Mouse (Mus musculus): ENCODE data around the gene Smoc2. TPM values are rescaled to one million over a fixed set of nuclear protein-coding genes. Genes with fewer than 3 reads are reported as not detected.

Gene Smoc2
- polyA plus RNA-seq, 1 experiment, result 0.19 TPM

- Histone ChIP-seq H3K27ac (ENCODE audit: insufficient read depth, low read depth, low read length) (no peak overlapping the region), H3K4me3 (ENCODE audit: insufficient read depth, low read length) (no peak overlapping the region), H3K4me1 (ENCODE audit: control insufficient read depth, insufficient read depth, low read length) (no peaks in the 10 kb centered on the region)
- TF ChIP-seq CTCF (IDR thresholded peaks at IDR 0.05; ENCODE audit: low read depth, low read length) (no peak), POLR2A (IDR thresholded peaks at IDR 0.05; ENCODE audit: borderline replicate concordance, low read depth, low read length) (no peak)
Observed at GRCm38 (mm10) chr17:14339932-14340557, 60.7 kb downstream of the Smoc2 start.

GRCm38 (mm10) chr17:14340736-14341135 lies 61.4 kb downstream of the Smoc2 start:
- TF ChIP-seq CTCF (IDR thresholded peaks at IDR 0.05; ENCODE audit: low read depth, low read length) (no peak), POLR2A (IDR thresholded peaks at IDR 0.05; ENCODE audit: borderline replicate concordance, low read depth, low read length) (no peak)
- no peak overlapping the region for H3K4me3 ChIP-seq (ENCODE audit: insufficient read depth, low read length)
- H3K27ac ChIP-seq (ENCODE audit: insufficient read depth, low read depth, low read length), result no peak overlapping the region
- no peaks in the 10 kb centered on the region for H3K4me1 ChIP-seq (ENCODE audit: control insufficient read depth, insufficient read depth, low read length)

GRCm38 (mm10) chr17:14342511-14342910 lies 63.2 kb downstream of the Smoc2 start:
- Histone ChIP-seq H3K4me1 (ENCODE audit: control insufficient read depth, insufficient read depth, low read length) (no peaks in the 10 kb centered on the region), H3K4me3 (ENCODE audit: insufficient read depth, low read length) (no peak overlapping the region), H3K27ac (ENCODE audit: insufficient read depth, low read depth, low read length) (no peak overlapping the region)
- TF ChIP-seq CTCF (IDR thresholded peaks at IDR 0.05; ENCODE audit: low read depth, low read length) (no peak), POLR2A (IDR thresholded peaks at IDR 0.05; ENCODE audit: borderline replicate concordance, low read depth, low read length) (no peak)

GRCm38 (mm10) chr17:14343442-14343841 lies 64.1 kb downstream of the Smoc2 start:
- Histone ChIP-seq H3K4me3 (ENCODE audit: insufficient read depth, low read length) (no peak overlapping the region), H3K27ac (ENCODE audit: insufficient read depth, low read depth, low read length) (no peak overlapping the region)

GRCm38 (mm10) chr17:14345556-14345955 lies 66.2 kb downstream of the Smoc2 start:
- Histone ChIP-seq H3K4me1 (ENCODE audit: control insufficient read depth, insufficient read depth, low read length) (no peaks in the 10 kb centered on the region), H3K4me3 (ENCODE audit: insufficient read depth, low read length) (no peak overlapping the region), H3K27ac (ENCODE audit: insufficient read depth, low read depth, low read length) (no peak overlapping the region)
- no peak for TF ChIP-seq POLR2A (IDR thresholded peaks at IDR 0.05; ENCODE audit: borderline replicate concordance, low read depth, low read length)
- TF ChIP-seq CTCF (IDR thresholded peaks at IDR 0.05; ENCODE audit: low read depth, low read length), result no peak

More at GRCm38 (mm10) chr17:14343442-14343841, 64.1 kb downstream of the Smoc2 start:
- TF ChIP-seq CTCF (IDR thresholded peaks at IDR 0.05; ENCODE audit: low read depth, low read length) (no peak), POLR2A (IDR thresholded peaks at IDR 0.05; ENCODE audit: borderline replicate concordance, low read depth, low read length) (no peak)
- H3K4me1 ChIP-seq (ENCODE audit: control insufficient read depth, insufficient read depth, low read length), result no peaks in the 10 kb centered on the region

GRCm38 (mm10) chr17:14346891-14347290 lies 67.6 kb downstream of the Smoc2 start:
- no peak for TF ChIP-seq CTCF (IDR thresholded peaks at IDR 0.05; ENCODE audit: low read depth, low read length)
- TF ChIP-seq POLR2A (IDR thresholded peaks at IDR 0.05; ENCODE audit: borderline replicate concordance, low read depth, low read length), result no peak
- no peak overlapping the region for H3K4me3 ChIP-seq (ENCODE audit: insufficient read depth, low read length)
- no peak overlapping the region for H3K27ac ChIP-seq (ENCODE audit: insufficient read depth, low read depth, low read length)
- H3K4me1 ChIP-seq (ENCODE audit: control insufficient read depth, insufficient read depth, low read length), result no peaks in the 10 kb centered on the region

GRCm38 (mm10) chr17:14349086-14349814 lies 69.9 kb downstream of the Smoc2 start:
- H3K4me1 ChIP-seq (ENCODE audit: control insufficient read depth, insufficient read depth, low read length), result no peaks in the 10 kb centered on the region
- H3K27ac ChIP-seq (ENCODE audit: insufficient read depth, low read depth, low read length), result no peak overlapping the region
- TF ChIP-seq POLR2A (IDR thresholded peaks at IDR 0.05; ENCODE audit: borderline replicate concordance, low read depth, low read length) (no peak), CTCF (IDR thresholded peaks at IDR 0.05; ENCODE audit: low read depth, low read length) (no peak)
- no peak overlapping the region for H3K4me3 ChIP-seq (ENCODE audit: insufficient read depth, low read length)

GRCm38 (mm10) chr17:14353219-14354079 lies 74.1 kb downstream of the Smoc2 start:
- Histone ChIP-seq H3K27ac (ENCODE audit: insufficient read depth, low read depth, low read length) (no peak overlapping the region), H3K4me3 (ENCODE audit: insufficient read depth, low read length) (no peak overlapping the region), H3K4me1 (ENCODE audit: control insufficient read depth, insufficient read depth, low read length) (no peaks in the 10 kb centered on the region)
- TF ChIP-seq CTCF (IDR thresholded peaks at IDR 0.05; ENCODE audit: low read depth, low read length) (no peak), POLR2A (IDR thresholded peaks at IDR 0.05; ENCODE audit: borderline replicate concordance, low read depth, low read length) (no peak)

- Histone ChIP-seq H3K27ac (ENCODE audit: insufficient read depth, low read depth, low read length) (no peak overlapping the region), H3K4me1 (ENCODE audit: control insufficient read depth, insufficient read depth, low read length) (no peaks in the 10 kb centered on the region), H3K4me3 (ENCODE audit: insufficient read depth, low read length) (no peak overlapping the region)
- no peak for TF ChIP-seq CTCF (IDR thresholded peaks at IDR 0.05; ENCODE audit: low read depth, low read length)
- no peak for TF ChIP-seq POLR2A (IDR thresholded peaks at IDR 0.05; ENCODE audit: borderline replicate concordance, low read depth, low read length)
Observed at GRCm38 (mm10) chr17:14361511-14361910, 82.2 kb downstream of the Smoc2 start.

All from bone marrow macrophage, adult 2 months (primary cell).